Mouse (Mus musculus) left cerebral cortex, postnatal 4 days (tissue): ENCODE data around the gene Mettl7a2. TPM values are rescaled to one million over a fixed set of nuclear protein-coding genes. Genes with fewer than 3 reads are reported as not detected.

Source experiments
- DNase-seq: peaks from one replicate; pipeline ENCODE4 v3.0.0-alpha.2; 2022
- intact Hi-C: fragments of 180-260 bp; cut with DNase I; formaldehyde crosslinking; loops from one replicate; pipeline ENCODE4 v1.15.1; 2025
- total RNA-seq, 2 experiments: library from RNA; stranded (reverse); gene quantifications; 2 replicates each; pipeline ENCODE4 v1.2.3; 2021

Gene Mettl7a2
- total RNA-seq, 2 experiments from 2014 or later, result 0.24 to 0.38 TPM

GRCm38 (mm10) chr15:100391599-100391998, 38.6 kb downstream of the Mettl7a2 start:
- DNase-seq, result no peak
- intact Hi-C loops, result no loop called here

GRCm38 (mm10) chr15:100393016-100393415, 40.0 kb downstream of the Mettl7a2 start:
- intact Hi-C loops, result no loop called here
- DNase-seq, result no peak

GRCm38 (mm10) chr15:100395561-100395960, 42.6 kb downstream of the Mettl7a2 start:
- no peak for DNase-seq
- intact Hi-C loops, result no loop called here

- DNase-seq, result no peak
- intact Hi-C loops, result no loop called here
Measured at GRCm38 (mm10) chr15:100400592-100401250, 47.7 kb downstream of the Mettl7a2 start.

GRCm38 (mm10) chr15:100401811-100402210, 48.8 kb downstream of the Mettl7a2 start:
- no peak for DNase-seq
- intact Hi-C loops, result no loop called here

- DNase-seq, result no peak
- intact Hi-C loops, result no loop called here
Measured at GRCm38 (mm10) chr15:100402347-100402746, 49.3 kb downstream of the Mettl7a2 start.

GRCm38 (mm10) chr15:100402798-100403197, 49.8 kb downstream of the Mettl7a2 start:
- intact Hi-C loops, result no loop called here
- no peak for DNase-seq

GRCm38 (mm10) chr15:100403318-100404000, 50.5 kb downstream of the Mettl7a2 start:
- intact Hi-C loops, result no loop called here
- no peak for DNase-seq

GRCm38 (mm10) chr15:100406088-100406487, 53.1 kb downstream of the Mettl7a2 start:
- intact Hi-C loops, result no loop called here
- DNase-seq, result no peak

GRCm38 (mm10) chr15:100410918-100411672, 58.1 kb downstream of the Mettl7a2 start:
- intact Hi-C loops, result no loop called here

More at GRCm38 (mm10) chr15:100410918-100411672, 58.1 kb downstream of the Mettl7a2 start:
- DNase-seq, result no peak

Other genes starting within 250 kb of the Mettl7a2 start
- 10 to 100 TPM; 17.1 to 23.4 TPM for gene Atf1, start 125.4 kb upstream of the Mettl7a2 start, total RNA-seq
- gene Tmprss12, start 72.4 kb upstream of the Mettl7a2 start, total RNA-seq, result not detected
- 1 to 10 TPM; 6.0 to 6.5 TPM for gene Mettl7a1, start 49.1 kb upstream of the Mettl7a2 start, total RNA-seq
- under 1 TPM in 1 of 2 experiments, not detected in 1; 0.34 TPM for gene Mettl7a3, start 18.3 kb upstream of the Mettl7a2 start, total RNA-seq
- gene Methig1, start 51 bp upstream of the Mettl7a2 start, total RNA-seq, result not detected
- gene Higd1c, start 11.3 kb downstream of the Mettl7a2 start, total RNA-seq, result not detected
- gene Gm5475, start 68.9 kb downstream of the Mettl7a2 start, total RNA-seq, result not detected
- 10 to 100 TPM; 55.9 to 61.2 TPM for gene Slc11a2, start 71.9 kb downstream of the Mettl7a2 start, total RNA-seq
- 10 to 100 TPM; 65.8 to 70.5 TPM for gene Letmd1, start 115.8 kb downstream of the Mettl7a2 start, total RNA-seq
- 10 to 100 TPM; 53.1 to 54.0 TPM for gene Csrnp2, start 142.3 kb downstream of the Mettl7a2 start, total RNA-seq
- 10 to 100 TPM; 33.0 to 36.5 TPM for gene Tfcp2, start 198.8 kb downstream of the Mettl7a2 start, total RNA-seq
- 100 to 1,000 TPM; 123 to 125 TPM for gene Pou6f1, start 246.8 kb downstream of the Mettl7a2 start, total RNA-seq